Mouse (Mus musculus) gastrocnemius, postnatal 25 days (tissue): Measurements from ENCODE around the gene Ly6g6e. TPM values are rescaled to one million over a fixed set of nuclear protein-coding genes. Genes with fewer than 3 reads are reported as not detected.
A peak's percentile ranks its signal among the peaks of the same experiment; 100 is the strongest.

Source experiments
- DNase-seq: peaks from one replicate; pipeline ENCODE4 v3.0.0; 2022
- total RNA-seq, 2 experiments: library from RNA; stranded (reverse); gene quantifications; 1 replicate in 1 of 2; 2 replicates in 1 of 2; pipeline ENCODE4 v1.2.3; 2021

Gene Ly6g6e
- total RNA-seq, 2 experiments from 2014 or later, result not detected

GRCm38 (mm10) chr17:35071454-35071853, 5.2 kb upstream of the Ly6g6e start:
- no peak for DNase-seq

GRCm38 (mm10) chr17:35074097-35074496, 2.6 kb upstream of the Ly6g6e start:
- DNase-seq, result no peak

GRCm38 (mm10) chr17:35077285-35077684, 583 bp downstream of the Ly6g6e start:
- no peak for DNase-seq

- DNase-seq, result no peak
Measured at GRCm38 (mm10) chr17:35077786-35078233, 1.1 kb downstream of the Ly6g6e start, which contains the start of gene Ly6g6d. Gene Ly6g6d (minus strand): TSS chr17:35078065.

GRCm38 (mm10) chr17:35079778-35080177, 3.1 kb downstream of the Ly6g6e start:
- no peak for DNase-seq

- DNase-seq, result no peak
Measured at GRCm38 (mm10) chr17:35080248-35080647, 3.5 kb downstream of the Ly6g6e start.

- DNase-seq, result no peak
Measured at GRCm38 (mm10) chr17:35080710-35081109, 4.0 kb downstream of the Ly6g6e start.

- DNase-seq, result no peak
Measured at GRCm38 (mm10) chr17:35082841-35083576, 6.3 kb downstream of the Ly6g6e start.

GRCm38 (mm10) chr17:35083929-35084497, 7.3 kb downstream of the Ly6g6e start:
- DNase-seq, result no peak

- DNase-seq, result no peak
Measured at GRCm38 (mm10) chr17:35085208-35085865, 8.6 kb downstream of the Ly6g6e start, which contains the start of gene Ly6g6f. Gene Ly6g6f (minus strand): TSS chr17:35085610.

GRCm38 (mm10) chr17:35088151-35088550, 11.4 kb downstream of the Ly6g6e start:
- no peak for DNase-seq

- DNase-seq, result peak; percentile 95
Measured at GRCm38 (mm10) chr17:35088825-35089644, 12.3 kb downstream of the Ly6g6e start, which contains the start of gene Abhd16a. Gene Abhd16a (plus strand): TSS chr17:35089263.

- peak; percentile 44 for DNase-seq
Measured at GRCm38 (mm10) chr17:35090166-35090932, 13.6 kb downstream of the Ly6g6e start.

- DNase-seq, result no peak
Measured at GRCm38 (mm10) chr17:35092403-35093198, 15.9 kb downstream of the Ly6g6e start.

- DNase-seq, result no peak
Measured at GRCm38 (mm10) chr17:35094475-35095365, 18.0 kb downstream of the Ly6g6e start.

- no peak for DNase-seq
Measured at GRCm38 (mm10) chr17:35096597-35096996, 19.9 kb downstream of the Ly6g6e start.

- no peak for DNase-seq
Measured at GRCm38 (mm10) chr17:35097164-35097655, 20.5 kb downstream of the Ly6g6e start.

GRCm38 (mm10) chr17:35100196-35100765, 23.6 kb downstream of the Ly6g6e start:
- DNase-seq, result no peak

GRCm38 (mm10) chr17:35101161-35101560, 24.5 kb downstream of the Ly6g6e start:
- DNase-seq, result no peak
